Mouse (Mus musculus) ES-E14 (cell line): Measurements from ENCODE around the gene 1110008P14Rik.

Source experiments
- CHD2 ChIP-seq: IDR thresholded peaks from 2 replicates; pipeline ENCODE4 v1.6.1; 2014; ENCODE audit warnings: mild to moderate bottlenecking, low read depth, low read length, inconsistent platforms
- ZC3H11A ChIP-seq: IDR thresholded peaks from 2 replicates; pipeline ENCODE4 v1.6.1; 2012; ENCODE audit warnings: low read depth, mild to moderate bottlenecking, inconsistent platforms, low read length, borderline replicate concordance
- ZNF384 ChIP-seq: IDR thresholded peaks from 2 replicates; pipeline ENCODE4 v1.6.1; 2012; ENCODE audit warnings: low read depth, low read length, inconsistent platforms

DNA sequence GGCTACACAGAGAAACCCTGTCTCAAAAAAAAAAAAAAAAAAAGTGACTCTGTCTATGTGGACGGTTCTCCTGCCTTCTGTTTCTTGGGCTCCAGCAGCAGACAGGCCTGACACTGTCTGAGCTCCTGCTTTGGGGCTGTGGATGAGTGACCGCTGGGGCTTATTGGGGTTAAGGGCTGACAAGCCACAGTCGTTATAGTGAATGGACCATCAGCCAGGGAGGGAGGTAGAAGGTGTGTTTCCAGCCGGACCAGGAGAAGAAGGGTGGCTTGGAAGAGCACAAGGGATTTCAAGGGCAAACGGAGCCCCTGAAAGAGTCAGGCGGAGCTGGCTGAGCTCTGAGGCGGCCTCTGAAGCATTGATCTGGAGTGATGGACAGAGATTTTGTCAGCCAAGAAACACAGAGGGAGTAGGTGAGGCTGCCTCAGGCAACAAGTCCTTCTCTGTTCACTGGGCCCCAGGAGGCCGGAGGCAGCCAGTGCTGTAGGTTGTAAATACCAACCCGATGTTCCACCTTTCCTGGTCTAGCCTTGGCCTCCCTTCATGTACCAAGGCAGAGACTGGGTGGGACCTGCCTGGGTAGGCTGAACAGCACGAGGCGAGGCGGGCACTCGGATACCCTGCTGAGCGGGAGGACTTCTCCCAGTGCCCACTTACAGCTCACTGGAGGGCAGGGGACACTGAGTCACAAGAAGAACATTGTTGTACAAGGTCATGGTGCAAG, 37.0 kb downstream of the 1110008P14Rik start:
- TF ChIP-seq CHD2 (no peak), ZNF384 (no peak), ZC3H11A (no peak)
